9 mouse cellular contexts compared by ENCODE assay signal in genomic region chr9:96649924-96650323, GRCm38 (mm10). TPM values are rescaled to one million over a fixed set of nuclear protein-coding genes. Genes with fewer than 3 reads are reported as not detected.
DNase-seq lines count a peak whose midpoint lies in the region; ATAC-seq and TF ChIP-seq lines count a peak whose summit lies in the region.
"Had no signal": no experiment of that assay in that cellular context is flagged by ENCODE, and none has a peak within 500 bp of the region (broad histone marks: within the 10 kb centered on the region; RNA-seq: fewer than 3 reads in every experiment).

No protein-coding gene starts in this region.

- DNase-seq in urinary bladder, postnatal 36 days (ENCODE audit: low spot score in 2 of 2): peak; percentile 39 to 60
- DNase-seq in urinary bladder, postnatal 10 days (ENCODE audit: low spot score): no peak
- DNase-seq in cerebellum, adult 8-10 months: peak; percentile 80
- peak; percentile 82 to 92 for DNase-seq in kidney, postnatal 25 days
- DNase-seq in hindbrain, embryonic 11.5 days (ENCODE audit: low spot score): no peak
- DNase-seq in heart, adult 2 months: no peak
- DNase-seq in gastrocnemius, postnatal 25 days: no peak

- no peaks in the 10 kb centered on the region for H3K4me1 ChIP-seq in hindbrain, embryonic 11.5 days (replicated peaks; ENCODE audit: control insufficient read depth, insufficient read depth, low read length)
- H3K4me1 ChIP-seq in heart, adult 2 months (ENCODE audit: control insufficient read depth, insufficient read depth, low read length): no peaks in the 10 kb centered on the region
- H3K4me1 ChIP-seq: lung, embryonic 15.5 days had no signal

- no peak for TF ChIP-seq EP300 in heart, adult 2 months (IDR thresholded peaks at IDR 0.05; ENCODE audit: insufficient read depth, low read depth, low read length)

- TF ChIP-seq POLR2A in heart, adult 2 months (IDR thresholded peaks at IDR 0.05; ENCODE audit: insufficient read depth, low read depth, low read length): no peak

- no peaks in the 10 kb centered on the region for H3K27me3 ChIP-seq in hindbrain, embryonic 11.5 days (ENCODE audit: control insufficient read depth, insufficient read depth, low read length)
- no peaks in the 10 kb centered on the region for H3K27me3 ChIP-seq in heart, adult 2 months (ENCODE audit: control insufficient read depth, insufficient read depth, low read length)
- H3K27me3 ChIP-seq: lung, embryonic 15.5 days had no signal

- intact Hi-C loops in heart, adult 2 months (cut with DNase I): no loop called here

- H3K4me2 ChIP-seq in hindbrain, embryonic 11.5 days (replicated peaks; ENCODE audit: low read depth, low read length): no peak overlapping the region
- H3K4me2 ChIP-seq: heart, embryonic 13.5 days; lung, embryonic 15.5 days had no signal

- no peak overlapping the region for H3K9ac ChIP-seq in hindbrain, embryonic 11.5 days (ENCODE audit: low read depth, low read length)
- H3K9ac ChIP-seq in heart, adult 2 months (ENCODE audit: low read depth, low read length): no peak overlapping the region
- H3K9ac ChIP-seq: heart, embryonic 13.5 days; lung, embryonic 15.5 days had no signal

- no peak for ATAC-seq in hindbrain, embryonic 11.5 days (ENCODE audit: low FRiP score)

- WGBS in hindbrain, embryonic 11.5 days: 66% methylated on average over 9 of the region's 9 CpGs
- WGBS in heart, adult 2 months: 49% methylated on average over 9 of the region's 9 CpGs

- no peak overlapping the region for H3K27ac ChIP-seq in hindbrain, embryonic 11.5 days (ENCODE audit: low read depth, low read length)
- no peak overlapping the region for H3K27ac ChIP-seq in heart, adult 2 months
- H3K27ac ChIP-seq: heart, embryonic 13.5 days; lung, embryonic 15.5 days had no signal

- no peaks in the 10 kb centered on the region for H3K79me2 ChIP-seq in heart, adult 2 months (replicated peaks; ENCODE audit: control insufficient read depth, insufficient read depth, low read length)

- no peaks in the 10 kb centered on the region for H3K9me3 ChIP-seq in hindbrain, embryonic 11.5 days (ENCODE audit: control insufficient read depth, low read length)
- H3K9me3 ChIP-seq: heart, embryonic 13.5 days; lung, embryonic 15.5 days had no signal

- no peak overlapping the region for H3K4me3 ChIP-seq in hindbrain, embryonic 11.5 days (ENCODE audit: low read depth, low read length)
- H3K4me3 ChIP-seq in heart, adult 2 months: no peak overlapping the region
- H3K4me3 ChIP-seq: heart, embryonic 13.5 days; lung, embryonic 15.5 days had no signal

- no peaks in the 10 kb centered on the region for H3K36me3 ChIP-seq in hindbrain, embryonic 11.5 days (ENCODE audit: control insufficient read depth, insufficient read depth, low read length)
- H3K36me3 ChIP-seq in heart, adult 2 months (ENCODE audit: control insufficient read depth, insufficient read depth, low read length): no peaks in the 10 kb centered on the region
- H3K36me3 ChIP-seq: heart, embryonic 13.5 days; lung, embryonic 15.5 days had no signal

- no peak for TF ChIP-seq CTCF in heart, adult 2 months (IDR thresholded peaks at IDR 0.05)

RNA-seq across cellular contexts. Expression of gene Rasa2, which starts 18.5 kb away (rescaled TPM):
- polyA plus RNA-seq in hindbrain, embryonic 11.5 days (2014; fragmentation: Nextera tagmentation; extraction: Ambion mirVana): 16.4 and 16.8 TPM in 2 replicates
- total RNA-seq in heart, adult 2 months (2021): 1 to 10 TPM; 5.5 to 6.0 TPM
- 2.1 and 3.0 TPM in 2 replicates for polyA plus RNA-seq in heart, adult 2 months (2012; rRNA removed)
- total RNA-seq in gastrocnemius, postnatal 25 days (2021): 1 to 10 TPM; 2.2 to 3.7 TPM

Comparison
In these comparisons a context has a peak if more than half of its experiments do, and no peak if none do; other contexts are left out.
1. DNase-seq: peak in urinary bladder, postnatal 36 days (2 of 2), cerebellum, adult 8-10 months (single experiment) and kidney, postnatal 25 days (2 of 2); none in urinary bladder, postnatal 10 days (single experiment), hindbrain, embryonic 11.5 days (single experiment), heart, adult 2 months (0 of 2) and gastrocnemius, postnatal 25 days (single experiment).